Mouse (Mus musculus) skeletal muscle tissue, adult 2 months (tissue): ENCODE data around the gene Zfp260.
A peak's percentile ranks its signal among the peaks of the same experiment; 100 is the strongest.

Experiments
- DNase-seq: peaks from one replicate; pipeline ENCODE4 v3.0.0-alpha.2; 2012; ENCODE audit warnings: low read depth, low spot score

Zfp260 gene

GRCm38 (mm10) chr7:30122188-30122530 lies 27.6 kb downstream of the Zfp260 start:
- DNase-seq, result no peak

- DNase-seq, result no peak
Observed at GRCm38 (mm10) chr7:30129900-30130299, 35.3 kb downstream of the Zfp260 start.

GRCm38 (mm10) chr7:30132396-30132795 lies 37.8 kb downstream of the Zfp260 start:
- no peak for DNase-seq

GRCm38 (mm10) chr7:30136826-30137225 lies 42.2 kb downstream of the Zfp260 start:
- no peak for DNase-seq

- no peak for DNase-seq
Observed at GRCm38 (mm10) chr7:30143170-30143554, 48.6 kb downstream of the Zfp260 start.

GRCm38 (mm10) chr7:30143555-30144209 lies 49.1 kb downstream of the Zfp260 start:
- DNase-seq, result peak; percentile 15

- no peak for DNase-seq
Observed at GRCm38 (mm10) chr7:30147011-30147410, 52.4 kb downstream of the Zfp260 start.

- DNase-seq, result no peak
Observed at GRCm38 (mm10) chr7:30154040-30154439, 59.5 kb downstream of the Zfp260 start.

GRCm38 (mm10) chr7:30155507-30155906 lies 60.9 kb downstream of the Zfp260 start:
- no peak for DNase-seq
